Mouse (Mus musculus) C3H10T1/2 (cell line): Measurements from ENCODE around the gene Psmd3. TPM values are rescaled to one million over a fixed set of nuclear protein-coding genes. Genes with fewer than 3 reads are reported as not detected.

Experiments used
- polyA plus RNA-seq, 2 experiments: library from polyadenylated mRNA; unstranded; fragments of >200 nt; fragmentation: generic; extraction: Trizol; gene quantifications; one replicate each; pipeline ENCODE4 v1.2.1; 2012; ENCODE audit warnings: missing spikeins in 2 of 2

Psmd3 gene
- polyA plus RNA-seq = 100 to 1,000 TPM; 237 to 309 TPM

GRCm38 (mm10) chr11:98681786-98682745, at the start of gene Psmd3:
Gene Psmd3, plus strand, starts transcription at chr11:98682554.

GRCm38 (mm10) chr11:98646459-98646858, 35.9 kb upstream of the Psmd3 start, which contains the start of gene Gsdma2:
Gene Gsdma2, plus strand, starts transcription at chr11:98646759.

GRCm38 (mm10) chr11:98664091-98664490, 18.3 kb upstream of the Psmd3 start, which contains the start of gene Gsdma:
Gene Gsdma, plus strand, starts transcription at chr11:98664351.

GRCm38 (mm10) chr11:98701213-98701670, 18.9 kb downstream of the Psmd3 start, which contains the start of gene Csf3:
Gene Csf3, plus strand, starts transcription at chr11:98701263.

GRCm38 (mm10) chr11:98729119-98729588, 46.8 kb downstream of the Psmd3 start, which contains the start of gene Med24:
Gene Med24, minus strand, starts transcription at chr11:98729435.

GRCm38 (mm10) chr11:98740393-98741050, 58.2 kb downstream of the Psmd3 start, which contains the start of gene Thra:
Gene Thra, plus strand, starts transcription at chr11:98740638.

Other genes with a start within 250 kb of the Psmd3 start
- 100 to 1,000 TPM; 153 to 160 TPM for gene Mien1, start 243.6 kb upstream of the Psmd3 start, polyA plus RNA-seq
- under 1 TPM in 1 of 2 experiments, not detected in 1; 0.06 TPM for gene Grb7, start 236.2 kb upstream of the Psmd3 start, polyA plus RNA-seq
- not detected for gene Ikzf3, start 136.5 kb upstream of the Psmd3 start, polyA plus RNA-seq
- not detected for gene Zpbp2, start 131.5 kb upstream of the Psmd3 start, polyA plus RNA-seq
- gene Ormdl3, start 95.2 kb upstream of the Psmd3 start, polyA plus RNA-seq = 10 to 100 TPM; 14.3 to 82.1 TPM
- gene Lrrc3c, start 84.3 kb upstream of the Psmd3 start, polyA plus RNA-seq = not detected
- gene Gm12355, start 56.9 kb upstream of the Psmd3 start, polyA plus RNA-seq = under 1 TPM; 0.15 to 0.25 TPM
- gene Gsdma3, start 56.2 kb upstream of the Psmd3 start, polyA plus RNA-seq = not detected
- not detected for gene Gsdma2, start 35.8 kb upstream of the Psmd3 start, polyA plus RNA-seq
- under 1 TPM; 0.01 to 0.02 TPM for gene Gsdma, start 18.2 kb upstream of the Psmd3 start, polyA plus RNA-seq
- gene Csf3, start 18.7 kb downstream of the Psmd3 start, polyA plus RNA-seq = under 1 TPM in 1 of 2 experiments, not detected in 1; 0.12 TPM
- gene Med24, start 46.9 kb downstream of the Psmd3 start, polyA plus RNA-seq = 10 to 100 TPM; 26.6 to 55.9 TPM
- gene Thra, start 58.1 kb downstream of the Psmd3 start, polyA plus RNA-seq = 100 to 1,000 TPM in 1 of 2 experiments, 10 to 100 TPM in 1; 52.9 to 416 TPM
- gene Nr1d1, start 92.8 kb downstream of the Psmd3 start, polyA plus RNA-seq = 10 to 100 TPM; 16.1 to 18.8 TPM
- 10 to 100 TPM; 31.2 to 53.1 TPM for gene Msl1, start 113.0 kb downstream of the Psmd3 start, polyA plus RNA-seq
- 10 to 100 TPM; 16.1 to 33.3 TPM for gene Casc3, start 122.4 kb downstream of the Psmd3 start, polyA plus RNA-seq
- gene Rapgefl1, start 154.2 kb downstream of the Psmd3 start, polyA plus RNA-seq = 1 to 10 TPM in 1 of 2 experiments, under 1 TPM in 1; 0.44 to 6.3 TPM
- gene Wipf2, start 181.1 kb downstream of the Psmd3 start, polyA plus RNA-seq = 1 to 10 TPM; 3.4 to 9.8 TPM
- gene Cdc6, start 225.2 kb downstream of the Psmd3 start, polyA plus RNA-seq = 10 to 100 TPM in 1 of 2 experiments, 1 to 10 TPM in 1; 4.0 to 18.7 TPM
- 10 to 100 TPM; 19.3 to 99.6 TPM for gene Rara, start 245.3 kb downstream of the Psmd3 start, polyA plus RNA-seq